Mouse (Mus musculus): ENCODE results near the gene Ttll11. TPM values are rescaled to one million over a fixed set of nuclear protein-coding genes. Genes with fewer than 3 reads are reported as not detected.

The Ttll11 gene
- polyA plus RNA-seq, 1 experiment from 2014 or later = 0.94 TPM

GRCm38 (mm10) chr2:35851420-35852163 lies 128.1 kb downstream of the Ttll11 start:
- no peaks in the 10 kb centered on the region for H3K27me3 ChIP-seq
- WGBS = 50% methylated on average over 17 of the region's 17 CpGs
- no peak overlapping the region for H3K27ac ChIP-seq
- peaks cover 8% of the 10 kb centered on the region; the same call in 1 of the 2 replicates for H3K4me1 ChIP-seq (replicated peaks)
- no peak for ATAC-seq (replicated peaks; ENCODE audit: insufficient number of reproducible peaks, insufficient read depth, low FRiP score, low read depth)
- no peaks in the 10 kb centered on the region for H3K9me3 ChIP-seq (replicated peaks)
- H3K4me3 ChIP-seq = no peak overlapping the region
- H3K9ac ChIP-seq = no peak overlapping the region
- H3K4me2 ChIP-seq = no peak overlapping the region
- no peaks in the 10 kb centered on the region for H3K36me3 ChIP-seq

- 70% methylated on average over 10 of the region's 10 CpGs for WGBS
- Histone ChIP-seq H3K9ac (no peak overlapping the region), H3K4me1 (replicated peaks) (peaks cover 8% of the 10 kb centered on the region; the same call in 1 of the 2 replicates), H3K9me3 (replicated peaks) (no peaks in the 10 kb centered on the region), H3K36me3 (no peaks in the 10 kb centered on the region), H3K27ac (no peak overlapping the region), H3K4me3 (no peak overlapping the region), H3K4me2 (no peak overlapping the region), H3K27me3 (no peaks in the 10 kb centered on the region)
- no peak; the same call in 1 of the 2 replicates for ATAC-seq (replicated peaks; ENCODE audit: insufficient number of reproducible peaks, insufficient read depth, low FRiP score, low read depth)
Measured at GRCm38 (mm10) chr2:35849632-35850230, 130.0 kb downstream of the Ttll11 start.

GRCm38 (mm10) chr2:35845611-35846504 lies 133.9 kb downstream of the Ttll11 start:
- Histone ChIP-seq H3K9ac (no peak overlapping the region), H3K4me3 (no peak overlapping the region), H3K27me3 (no peaks in the 10 kb centered on the region), H3K36me3 (no peaks in the 10 kb centered on the region), H3K4me1 (replicated peaks) (peaks cover 14% of the 10 kb centered on the region), H3K9me3 (replicated peaks) (no peaks in the 10 kb centered on the region), H3K27ac (no peak overlapping the region), H3K4me2 (no peak overlapping the region)
- ATAC-seq (replicated peaks; ENCODE audit: insufficient number of reproducible peaks, insufficient read depth, low FRiP score, low read depth) = no peak
- 62% methylated on average over 11 of the region's 11 CpGs for WGBS

- Histone ChIP-seq H3K4me1 (replicated peaks) (peaks cover 24% of the 10 kb centered on the region), H3K27ac (no peak overlapping the region)
Measured at GRCm38 (mm10) chr2:35843896-35844690, 135.6 kb downstream of the Ttll11 start.

GRCm38 (mm10) chr2:35842780-35843474 lies 136.8 kb downstream of the Ttll11 start:
- Histone ChIP-seq H3K4me2 (no peak overlapping the region), H3K4me1 (replicated peaks) (peaks cover 25% of the 10 kb centered on the region), H3K4me3 (no peak overlapping the region), H3K36me3 (no peaks in the 10 kb centered on the region), H3K27ac (no peak overlapping the region), H3K9me3 (replicated peaks) (no peaks in the 10 kb centered on the region), H3K27me3 (no peaks in the 10 kb centered on the region), H3K9ac (no peak overlapping the region)
- WGBS = 90% methylated on average over 16 of the region's 16 CpGs
- ATAC-seq (replicated peaks; ENCODE audit: insufficient number of reproducible peaks, insufficient read depth, low FRiP score, low read depth) = no peak

More at GRCm38 (mm10) chr2:35843896-35844690, 135.6 kb downstream of the Ttll11 start:
- ATAC-seq (replicated peaks; ENCODE audit: insufficient number of reproducible peaks, insufficient read depth, low FRiP score, low read depth) = no peak
- Histone ChIP-seq H3K4me2 (no peak overlapping the region), H3K36me3 (no peaks in the 10 kb centered on the region), H3K27me3 (no peaks in the 10 kb centered on the region), H3K9me3 (replicated peaks) (no peaks in the 10 kb centered on the region), H3K9ac (no peak overlapping the region), H3K4me3 (no peak overlapping the region)
- 38% methylated on average over 13 of the region's 13 CpGs for WGBS

GRCm38 (mm10) chr2:35841841-35842420 lies 137.8 kb downstream of the Ttll11 start:
- Histone ChIP-seq H3K4me2 (no peak overlapping the region), H3K4me3 (no peak overlapping the region), H3K36me3 (no peaks in the 10 kb centered on the region), H3K4me1 (replicated peaks) (peaks cover 25% of the 10 kb centered on the region), H3K9ac (no peak overlapping the region), H3K9me3 (replicated peaks) (peaks cover 7% of the 10 kb centered on the region; the same call in 1 of the 2 replicates), H3K27ac (no peak overlapping the region; the same call in 1 of the 2 replicates), H3K27me3 (no peaks in the 10 kb centered on the region)
- ATAC-seq (replicated peaks; ENCODE audit: insufficient number of reproducible peaks, insufficient read depth, low FRiP score, low read depth) = no peak
- 60% methylated on average over 4 of the region's 4 CpGs for WGBS

GRCm38 (mm10) chr2:35840956-35841816 lies 138.5 kb downstream of the Ttll11 start:
- WGBS = 26% methylated on average over 14 of the region's 14 CpGs
- ATAC-seq (replicated peaks; ENCODE audit: insufficient number of reproducible peaks, insufficient read depth, low FRiP score, low read depth) = no peak
- Histone ChIP-seq H3K27me3 (no peaks in the 10 kb centered on the region), H3K36me3 (no peaks in the 10 kb centered on the region), H3K9me3 (replicated peaks) (peaks cover 9% of the 10 kb centered on the region; the same call in 1 of the 2 replicates), H3K9ac (no peak overlapping the region), H3K4me2 (peak overlapping the region; percentile 16; the same call in 1 of the 2 replicates), H3K27ac (peak overlapping the region; percentile 8; the same call in 1 of the 2 replicates), H3K4me3 (no peak overlapping the region), H3K4me1 (replicated peaks) (peaks cover 25% of the 10 kb centered on the region)

- ATAC-seq (replicated peaks; ENCODE audit: insufficient number of reproducible peaks, insufficient read depth, low FRiP score, low read depth) = no peak
- peaks cover 22% of the 10 kb centered on the region for H3K4me1 ChIP-seq (replicated peaks)
- no peak overlapping the region for H3K4me3 ChIP-seq
- H3K9me3 ChIP-seq (replicated peaks) = peaks cover 9% of the 10 kb centered on the region; the same call in 1 of the 2 replicates
- 77% methylated on average over 11 of the region's 11 CpGs for WGBS
- H3K27ac ChIP-seq = no peak overlapping the region
- H3K36me3 ChIP-seq = no peaks in the 10 kb centered on the region
- no peaks in the 10 kb centered on the region for H3K27me3 ChIP-seq
- no peak overlapping the region for H3K4me2 ChIP-seq
- no peak overlapping the region for H3K9ac ChIP-seq
Measured at GRCm38 (mm10) chr2:35838751-35839479, 140.8 kb downstream of the Ttll11 start.
